Mouse (Mus musculus) CH12F3 (cell line): ENCODE measurements around the gene Epb41l3.
"Not testable (repeated sequence)": the region's sequence is repeated elsewhere in the genome, so short reads cannot be mapped to it uniquely, and the experiment has no call there.

ENCODE experiments used
- in situ Hi-C: fragments of 300-500 bp; cut with MboI; formaldehyde crosslinking; loops from 2 replicates; pipeline ENCODE4 v1.14.3; 2020; ENCODE audit warnings: low sequenced_read_pairs

The Epb41l3 gene

DNA sequence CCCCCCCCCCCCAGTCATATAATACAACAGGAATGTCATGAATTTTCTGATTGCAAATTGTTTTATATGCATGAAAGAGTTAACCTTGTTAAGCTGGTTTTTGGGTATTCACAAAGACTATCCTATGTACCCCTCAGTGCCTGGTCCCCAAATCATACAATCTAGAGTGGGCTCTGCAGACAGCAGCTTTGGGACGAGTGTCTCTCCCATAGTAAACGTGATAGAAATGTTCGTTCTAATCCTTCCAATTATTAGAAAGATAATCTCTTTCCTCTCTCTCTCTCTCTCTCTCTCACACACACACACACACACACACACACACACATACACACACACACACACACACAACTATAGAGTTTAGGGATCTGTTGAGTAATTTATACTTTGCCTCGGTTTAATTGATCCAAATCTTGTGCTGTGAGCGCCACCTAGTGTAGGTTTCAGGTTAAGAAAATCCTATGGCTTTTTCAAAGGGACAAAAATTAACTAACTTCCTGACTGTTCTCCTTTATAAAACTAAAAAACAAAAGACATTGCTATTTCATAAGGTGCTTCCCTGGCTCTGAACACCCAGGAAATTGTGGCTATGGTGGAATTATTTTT is 30.4 kb downstream of the Epb41l3 start:
- in situ Hi-C loops = no loop called here

GRCm38 (mm10) chr17:69109216-69109615 is 33.7 kb downstream of the Epb41l3 start:
- in situ Hi-C loops = no loop called here

- in situ Hi-C loops = no loop called here
These were observed 36.7 kb downstream of the Epb41l3 start for GRCm38 (mm10) chr17:69112232-69112631.

DNA sequence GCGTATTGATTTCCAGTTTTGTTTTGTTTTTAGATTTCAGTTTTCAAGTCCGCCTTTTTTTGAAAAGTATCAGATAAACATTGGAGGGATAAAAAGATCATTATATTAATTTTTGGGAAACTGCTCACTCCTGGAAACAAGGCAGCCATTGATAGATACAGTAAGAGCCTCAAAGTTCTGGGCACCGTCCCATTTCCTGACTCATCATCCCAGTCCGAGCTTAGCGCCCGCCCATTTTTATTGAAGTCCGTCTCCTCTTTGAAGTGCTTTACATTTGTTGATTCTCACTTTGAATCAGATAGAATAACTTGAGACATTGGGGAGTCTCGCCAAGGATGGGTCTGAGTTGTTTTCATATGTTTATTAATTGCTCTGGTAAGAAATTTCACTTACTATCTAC is 43.7 kb downstream of the Epb41l3 start:
- in situ Hi-C loops = no loop called here

DNA sequence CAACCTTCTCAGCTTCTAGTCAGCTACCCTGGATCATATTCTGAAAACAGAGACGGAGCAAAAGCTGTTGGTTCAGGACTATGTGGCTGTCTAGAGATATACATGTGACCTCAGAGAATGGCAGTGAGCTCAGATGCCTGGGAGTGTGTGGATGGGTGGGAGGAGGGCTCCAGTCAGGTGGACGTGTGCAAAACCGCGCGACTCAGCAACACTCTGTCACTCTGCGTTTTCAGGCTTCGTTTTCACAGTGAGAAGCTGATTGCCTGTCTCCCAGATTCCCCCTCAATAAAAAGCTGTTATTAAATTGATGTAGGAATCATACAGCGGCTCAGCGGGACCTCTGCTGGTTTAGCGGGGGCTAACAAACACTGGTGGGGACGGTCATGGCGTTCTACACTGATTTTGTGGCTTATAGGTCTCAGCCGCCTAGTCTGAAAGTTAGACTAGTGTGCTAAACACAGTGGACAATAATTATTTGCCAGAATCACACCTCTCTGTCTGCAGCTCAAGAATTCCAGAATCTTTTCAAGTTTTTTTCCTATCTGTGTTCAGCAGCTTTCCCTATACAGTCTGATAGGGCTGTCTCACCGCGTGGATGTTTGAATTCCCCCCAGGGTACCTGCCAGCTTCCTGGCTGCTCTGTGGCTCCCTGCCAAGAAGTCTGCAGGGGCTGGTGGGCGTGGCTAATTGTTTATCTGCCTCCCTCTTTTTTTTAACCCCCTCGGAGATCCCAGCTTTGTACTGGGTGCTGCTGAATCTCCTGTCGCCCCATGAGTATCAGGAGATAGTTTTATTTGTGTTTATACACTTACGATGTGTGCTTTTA is 45.3 kb downstream of the Epb41l3 start:
- in situ Hi-C loops = no loop called here

DNA sequence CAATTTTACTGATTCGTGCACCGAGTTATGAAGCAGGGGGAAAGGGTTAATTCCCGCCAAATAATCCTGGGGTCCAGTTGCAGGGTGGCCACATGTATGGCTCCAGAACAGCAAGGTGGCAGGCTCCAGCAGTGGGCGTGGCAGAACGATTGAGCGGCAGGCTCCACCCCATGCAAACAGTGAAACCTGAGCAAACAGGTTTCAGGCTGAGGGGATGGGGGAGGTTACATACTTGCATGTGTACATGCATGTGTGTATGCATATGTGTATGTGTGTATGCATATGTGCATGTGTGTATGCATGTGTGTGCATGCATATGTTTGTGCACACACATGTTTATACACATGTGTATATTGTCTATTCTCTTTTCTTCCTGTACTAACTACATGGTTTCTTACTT is 46.9 kb downstream of the Epb41l3 start:
- in situ Hi-C loops = not testable (repeated sequence)

- in situ Hi-C loops = no loop called here
These were observed 52.0 kb downstream of the Epb41l3 start for GRCm38 (mm10) chr17:69127436-69127835.

DNA sequence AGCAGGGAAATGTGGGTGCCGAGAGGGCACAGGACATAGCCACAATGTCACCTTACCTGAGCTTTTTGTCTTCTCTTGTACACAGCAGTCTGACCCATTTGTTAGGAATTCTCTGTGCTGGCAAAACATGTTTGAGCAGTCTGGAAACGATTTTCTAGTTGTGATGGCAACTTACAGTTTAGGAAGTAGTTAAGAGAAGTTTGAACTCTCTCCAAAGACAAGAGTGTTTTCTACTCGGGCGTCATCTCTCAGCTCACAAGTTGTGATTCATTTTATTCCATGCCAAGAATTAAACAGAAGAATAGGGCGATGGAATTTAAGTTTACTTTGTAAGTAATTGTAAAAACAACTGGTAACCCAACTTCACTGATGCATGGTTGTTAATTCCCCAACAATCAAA is 52.5 kb downstream of the Epb41l3 start:
- in situ Hi-C loops = no loop called here

- in situ Hi-C loops = no loop called here
These were observed 54.0 kb downstream of the Epb41l3 start for GRCm38 (mm10) chr17:69129434-69129833.

- in situ Hi-C loops = no loop called here
These were observed 67.5 kb downstream of the Epb41l3 start for GRCm38 (mm10) chr17:69143017-69143416.

DNA sequence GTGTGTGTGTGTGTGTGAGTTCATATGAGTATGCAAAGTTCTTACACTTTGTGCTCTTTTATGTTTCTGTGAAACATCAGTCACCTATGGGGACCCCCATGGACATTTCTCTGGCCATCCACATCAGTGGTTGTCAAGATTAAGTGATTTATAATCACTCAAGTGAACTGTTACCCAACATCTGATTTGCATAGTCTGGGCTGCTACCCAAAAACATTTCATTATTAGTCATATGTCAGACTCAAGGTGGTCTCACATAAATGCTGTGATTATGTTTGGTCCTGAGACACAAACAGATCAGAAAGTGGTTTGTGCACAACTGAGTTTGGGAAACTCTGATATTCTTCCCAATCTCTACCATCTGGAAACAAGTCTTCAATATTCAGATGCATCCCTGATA is 75.3 kb downstream of the Epb41l3 start:
- in situ Hi-C loops = no loop called here

GRCm38 (mm10) chr17:69151281-69151680 is 75.8 kb downstream of the Epb41l3 start:
- in situ Hi-C loops = no loop called here

DNA sequence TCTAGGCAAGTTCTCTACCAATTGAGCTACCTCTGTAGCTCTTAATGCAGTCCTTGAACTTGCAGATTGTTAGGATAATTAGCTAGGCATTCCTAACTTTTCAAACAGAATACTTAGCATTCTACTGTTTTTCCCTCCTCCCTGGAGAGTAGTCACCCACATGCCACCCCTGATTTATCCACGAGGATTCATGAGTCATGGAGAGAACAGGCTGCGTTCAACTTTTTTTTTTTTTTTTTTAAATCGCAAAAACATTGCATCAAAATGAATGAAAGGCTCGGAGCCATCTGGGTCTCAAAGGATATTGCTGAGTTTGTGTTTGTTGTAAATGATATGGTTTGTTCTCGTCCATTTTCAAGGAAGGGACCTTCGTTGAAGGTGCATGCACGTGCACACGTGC is 79.6 kb downstream of the Epb41l3 start:
- in situ Hi-C loops = no loop called here

GRCm38 (mm10) chr17:69156522-69157100 is 81.1 kb downstream of the Epb41l3 start:
- in situ Hi-C loops = no loop called here

DNA sequence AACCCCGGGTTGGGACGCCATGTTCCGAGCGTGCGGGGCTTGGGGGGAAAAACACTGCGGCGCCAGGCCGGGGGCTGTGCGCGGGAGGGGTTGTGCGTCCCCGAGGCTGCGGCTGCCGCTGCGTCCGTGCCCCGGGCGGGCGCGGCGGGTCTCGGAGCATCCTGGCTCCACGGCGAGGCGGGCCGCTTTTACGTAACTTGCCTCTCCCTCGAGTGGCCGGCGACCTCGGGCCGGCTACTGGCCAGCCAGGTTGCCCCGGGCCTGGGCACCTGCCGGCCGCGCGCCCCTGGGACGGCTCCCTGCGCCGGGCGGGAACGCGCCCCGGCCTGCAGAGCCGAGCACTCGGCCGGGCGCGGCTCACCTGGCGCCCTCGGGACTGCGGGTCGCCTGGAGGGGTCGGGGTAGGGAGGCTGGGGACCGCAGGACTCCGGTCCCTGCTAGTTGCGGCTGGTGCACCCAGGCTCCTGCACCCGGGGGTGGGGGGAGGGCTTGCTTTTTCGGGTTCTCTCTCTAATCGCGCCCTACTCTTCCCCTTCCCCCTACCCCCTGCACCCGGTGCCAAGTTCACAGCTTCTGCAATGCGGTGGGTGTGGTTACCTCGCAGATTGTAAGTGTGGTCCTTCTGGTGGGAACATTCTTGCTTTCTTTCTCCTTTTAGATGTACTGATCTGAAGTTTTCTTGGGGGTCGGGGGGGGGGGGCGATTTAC is 81.8 kb downstream of the Epb41l3 start:
- in situ Hi-C loops = no loop called here

DNA sequence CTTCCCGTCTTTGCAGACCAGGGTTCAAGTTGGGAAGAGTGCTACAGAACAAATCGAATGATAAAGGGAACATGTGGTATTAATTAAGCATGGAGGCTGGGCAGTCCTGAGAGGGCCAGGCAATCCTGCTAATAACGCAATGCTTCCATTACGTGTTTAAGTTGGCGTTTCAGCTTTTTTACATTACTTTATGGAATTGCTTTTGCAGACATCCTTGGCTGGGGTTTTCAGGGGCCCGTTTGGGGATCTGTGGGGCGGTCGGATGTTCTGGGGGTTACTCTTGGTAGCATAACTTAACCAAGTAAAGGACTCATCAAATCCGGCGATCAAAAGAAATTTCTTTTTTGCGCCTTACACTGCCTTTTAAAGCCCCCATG is 82.3 kb downstream of the Epb41l3 start:
- in situ Hi-C loops = no loop called here

GRCm38 (mm10) chr17:69158690-69159089 is 83.2 kb downstream of the Epb41l3 start:
- in situ Hi-C loops = no loop called here

DNA sequence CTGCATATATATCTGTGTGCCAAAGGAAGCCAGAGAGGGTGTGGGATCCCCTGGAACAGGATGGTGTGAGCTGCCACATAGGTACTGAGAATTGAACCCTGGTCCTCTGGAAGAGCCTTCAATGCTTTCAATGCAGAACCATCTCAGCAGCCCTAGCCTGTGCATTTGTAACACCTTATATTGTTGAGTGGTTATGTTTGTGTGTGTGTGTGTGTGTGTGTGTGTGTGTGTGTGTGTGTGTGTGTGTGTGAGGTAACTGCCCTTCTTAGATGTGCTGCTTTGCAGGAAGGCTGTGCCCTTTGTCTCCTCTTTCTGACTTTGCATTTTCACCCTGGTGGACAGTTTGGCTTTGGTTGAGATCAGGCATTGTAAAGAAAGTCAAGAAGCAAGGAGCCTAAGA is 87.2 kb downstream of the Epb41l3 start:
- in situ Hi-C loops = no loop called here

DNA sequence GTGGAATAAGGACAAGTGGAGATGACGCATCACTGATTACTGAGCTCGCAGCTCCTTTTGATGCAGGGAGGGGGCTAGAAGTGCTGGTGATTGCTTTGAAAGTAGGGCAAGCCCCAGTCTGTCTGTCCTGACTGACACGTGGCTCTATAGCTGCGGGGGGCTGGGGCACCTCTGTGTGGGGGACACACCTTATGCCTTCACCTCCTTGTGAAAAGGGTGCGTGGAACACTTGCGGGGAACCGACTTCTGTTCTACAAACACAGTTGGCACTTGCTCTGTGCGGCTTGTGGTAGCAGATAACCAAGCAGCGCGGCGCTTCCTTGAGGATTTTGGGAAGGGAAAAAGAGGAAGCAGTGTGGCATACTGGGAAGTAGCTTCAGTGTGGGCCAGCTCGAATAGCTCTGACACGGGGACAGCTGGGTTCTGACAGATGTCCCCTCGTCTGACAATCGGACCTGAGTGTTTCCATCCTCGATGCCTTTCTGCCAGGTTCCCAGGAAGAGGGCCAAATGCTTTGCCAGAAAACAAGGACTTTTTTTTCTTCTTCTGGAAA is 101.5 kb downstream of the Epb41l3 start:
- in situ Hi-C loops = no loop called here

DNA sequence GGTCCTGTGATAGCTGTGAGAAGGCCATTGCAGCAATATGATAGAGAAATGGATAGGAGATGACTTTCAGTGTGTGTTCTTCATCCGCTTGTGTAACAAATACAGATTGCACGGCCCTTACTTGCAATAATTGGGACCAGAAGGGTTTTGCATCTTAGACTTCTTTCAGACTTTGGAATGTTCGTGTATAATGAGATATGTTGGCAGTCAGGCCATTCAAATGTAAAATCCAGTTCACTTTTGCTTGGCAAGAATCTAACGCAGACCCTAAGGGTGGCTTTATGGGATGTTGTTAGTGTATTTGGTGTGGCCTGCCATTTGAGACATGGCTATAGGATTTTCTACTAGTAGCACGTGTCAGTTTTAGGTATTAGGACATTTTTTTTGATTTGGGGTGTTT is 102.5 kb downstream of the Epb41l3 start:
- in situ Hi-C loops = no loop called here

GRCm38 (mm10) chr17:69180905-69181559 is 105.5 kb downstream of the Epb41l3 start:
- in situ Hi-C loops = no loop called here
